Mouse (Mus musculus): ENCODE data around the gene Pak2. TPM values are rescaled to one million over a fixed set of nuclear protein-coding genes. Genes with fewer than 3 reads are reported as not detected.

The Pak2 gene
- polyA plus RNA-seq, 1 experiment = 7.3 TPM

DNA sequence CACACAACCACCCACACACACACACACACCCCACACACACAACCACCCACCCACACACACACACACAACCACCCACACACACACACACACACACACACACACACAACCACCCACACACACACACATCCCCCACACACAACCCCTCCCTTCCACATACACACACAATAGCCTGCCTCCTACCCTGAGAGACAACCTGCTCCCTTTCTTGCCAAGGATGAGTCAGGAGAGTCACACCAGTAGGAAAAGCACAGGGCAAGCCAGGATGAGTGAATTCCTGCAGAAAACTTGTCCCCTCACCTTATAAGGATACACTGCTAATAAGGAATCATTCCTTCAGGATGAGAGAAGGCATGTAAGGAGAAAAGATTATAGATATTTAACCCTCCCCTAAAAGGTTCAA lies 85.2 kb downstream of the Pak2 start:
- no peak overlapping the region for H3K27ac ChIP-seq (ENCODE audit: control insufficient read depth, insufficient read depth, low read depth, low read length)
- H3K4me3 ChIP-seq (ENCODE audit: control insufficient read depth, low read depth, low read length) = no peak overlapping the region
- H3K27me3 ChIP-seq (ENCODE audit: control insufficient read depth, insufficient read depth, low read length) = no peaks in the 10 kb centered on the region
- TF ChIP-seq POLR2A (IDR thresholded peaks at IDR 0.05; ENCODE audit: control insufficient read depth, low read depth, low read length) (no peak), CTCF (IDR thresholded peaks at IDR 0.05; ENCODE audit: control insufficient read depth, insufficient read depth, insufficient replicate concordance, low read depth, low read length) (no peak)
- H3K36me3 ChIP-seq (ENCODE audit: control insufficient read depth, insufficient read depth, low read length) = no peaks in the 10 kb centered on the region
- no peaks in the 10 kb centered on the region for H3K4me1 ChIP-seq (ENCODE audit: control insufficient read depth, insufficient read depth, low read length)

- Histone ChIP-seq H3K36me3 (ENCODE audit: control insufficient read depth, insufficient read depth, low read length) (no peaks in the 10 kb centered on the region), H3K4me3 (ENCODE audit: control insufficient read depth, low read depth, low read length) (no peak overlapping the region), H3K27ac (ENCODE audit: control insufficient read depth, insufficient read depth, low read depth, low read length) (no peak overlapping the region), H3K4me1 (ENCODE audit: control insufficient read depth, insufficient read depth, low read length) (no peaks in the 10 kb centered on the region), H3K27me3 (ENCODE audit: control insufficient read depth, insufficient read depth, low read length) (no peaks in the 10 kb centered on the region)
- TF ChIP-seq CTCF (IDR thresholded peaks at IDR 0.05; ENCODE audit: control insufficient read depth, insufficient read depth, insufficient replicate concordance, low read depth, low read length) (no peak), POLR2A (IDR thresholded peaks at IDR 0.05; ENCODE audit: control insufficient read depth, low read depth, low read length) (no peak)
Observed at GRCm38 (mm10) chr16:31993195-31993594, 85.9 kb downstream of the Pak2 start.

GRCm38 (mm10) chr16:31992039-31992438 lies 87.1 kb downstream of the Pak2 start:
- no peaks in the 10 kb centered on the region for H3K36me3 ChIP-seq (ENCODE audit: control insufficient read depth, insufficient read depth, low read length)
- TF ChIP-seq CTCF (IDR thresholded peaks at IDR 0.05; ENCODE audit: control insufficient read depth, insufficient read depth, insufficient replicate concordance, low read depth, low read length) (no peak), POLR2A (IDR thresholded peaks at IDR 0.05; ENCODE audit: control insufficient read depth, low read depth, low read length) (no peak)
- no peak overlapping the region for H3K27ac ChIP-seq (ENCODE audit: control insufficient read depth, insufficient read depth, low read depth, low read length)

DNA sequence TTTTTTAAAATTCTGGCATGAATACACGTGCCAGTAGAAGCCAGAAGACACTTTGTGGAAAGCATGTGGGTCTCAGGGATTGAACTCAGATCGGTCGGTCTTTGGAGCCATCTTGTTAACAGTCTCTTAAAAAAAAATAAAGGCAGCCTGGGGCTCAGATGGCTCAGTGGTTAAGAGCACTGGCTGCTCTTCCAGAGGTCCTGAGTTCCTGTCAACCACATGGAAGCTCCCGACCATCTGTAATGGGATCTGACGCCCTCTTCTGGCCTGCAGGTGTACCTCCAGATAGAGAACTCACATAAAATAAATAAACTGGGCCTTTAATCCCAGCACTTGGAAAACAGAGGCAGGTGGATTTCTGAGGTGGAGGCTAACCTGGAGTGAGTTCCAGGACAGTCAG lies 98.2 kb downstream of the Pak2 start:
- Histone ChIP-seq H3K27ac (ENCODE audit: control insufficient read depth, insufficient read depth, low read depth, low read length) (no peak overlapping the region), H3K27me3 (ENCODE audit: control insufficient read depth, insufficient read depth, low read length) (no peaks in the 10 kb centered on the region), H3K36me3 (ENCODE audit: control insufficient read depth, insufficient read depth, low read length) (no peaks in the 10 kb centered on the region), H3K4me3 (ENCODE audit: control insufficient read depth, low read depth, low read length) (no peak overlapping the region), H3K4me1 (ENCODE audit: control insufficient read depth, insufficient read depth, low read length) (no peaks in the 10 kb centered on the region)
- TF ChIP-seq CTCF (IDR thresholded peaks at IDR 0.05; ENCODE audit: control insufficient read depth, insufficient read depth, insufficient replicate concordance, low read depth, low read length) = no peak
- TF ChIP-seq POLR2A (IDR thresholded peaks at IDR 0.05; ENCODE audit: control insufficient read depth, low read depth, low read length) = no peak

More at GRCm38 (mm10) chr16:31992039-31992438, 87.1 kb downstream of the Pak2 start:
- Histone ChIP-seq H3K4me1 (ENCODE audit: control insufficient read depth, insufficient read depth, low read length) (no peaks in the 10 kb centered on the region), H3K4me3 (ENCODE audit: control insufficient read depth, low read depth, low read length) (no peak overlapping the region), H3K27me3 (ENCODE audit: control insufficient read depth, insufficient read depth, low read length) (no peaks in the 10 kb centered on the region)

DNA sequence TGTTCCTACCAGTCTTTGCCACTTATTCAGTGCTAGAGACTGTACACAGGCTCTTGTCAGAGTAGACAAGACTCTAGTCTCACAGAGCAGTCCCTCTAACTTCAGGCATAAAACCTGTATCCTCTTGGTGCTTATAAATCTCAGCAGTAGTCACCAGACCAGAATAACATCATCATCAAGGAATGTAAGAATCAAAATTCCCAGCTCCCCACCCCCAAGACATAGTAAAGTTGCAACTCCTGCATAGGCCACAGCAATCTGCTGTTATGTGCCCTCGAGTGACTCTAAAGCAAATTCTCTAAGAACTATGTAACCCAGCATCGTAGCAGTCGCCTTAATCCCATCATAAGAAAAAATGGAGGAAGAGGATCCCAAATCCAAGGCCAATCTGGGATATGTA lies 99.6 kb downstream of the Pak2 start:
- no peaks in the 10 kb centered on the region for H3K4me1 ChIP-seq (ENCODE audit: control insufficient read depth, insufficient read depth, low read length)
- no peaks in the 10 kb centered on the region for H3K27me3 ChIP-seq (ENCODE audit: control insufficient read depth, insufficient read depth, low read length)
- H3K36me3 ChIP-seq (ENCODE audit: control insufficient read depth, insufficient read depth, low read length) = no peaks in the 10 kb centered on the region
- no peak overlapping the region for H3K4me3 ChIP-seq (ENCODE audit: control insufficient read depth, low read depth, low read length)
- H3K27ac ChIP-seq (ENCODE audit: control insufficient read depth, insufficient read depth, low read depth, low read length) = no peak overlapping the region
- no peak for TF ChIP-seq POLR2A (IDR thresholded peaks at IDR 0.05; ENCODE audit: control insufficient read depth, low read depth, low read length)
- no peak for TF ChIP-seq CTCF (IDR thresholded peaks at IDR 0.05; ENCODE audit: control insufficient read depth, insufficient read depth, insufficient replicate concordance, low read depth, low read length)

DNA sequence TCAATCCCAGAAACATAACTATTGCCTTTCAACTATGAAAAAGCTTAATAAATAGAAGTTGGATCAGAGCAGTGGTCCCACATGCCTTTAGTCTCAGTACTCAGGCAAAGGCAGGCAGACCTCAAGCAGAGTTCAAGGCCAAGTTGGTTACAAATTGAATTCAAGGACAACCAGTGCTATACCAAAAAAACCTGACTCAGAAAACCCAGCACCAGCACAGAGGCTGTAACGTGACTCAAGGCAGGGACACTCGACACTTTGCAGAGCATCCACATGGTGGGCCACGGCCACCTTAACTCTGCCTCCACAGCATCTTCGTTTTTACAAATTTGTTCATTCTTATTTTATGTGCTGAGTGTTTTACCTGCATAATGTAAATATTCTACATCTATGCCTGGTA lies 103.9 kb downstream of the Pak2 start:
- H3K27me3 ChIP-seq (ENCODE audit: control insufficient read depth, insufficient read depth, low read length) = no peaks in the 10 kb centered on the region
- H3K4me3 ChIP-seq (ENCODE audit: control insufficient read depth, low read depth, low read length) = no peak overlapping the region
- H3K4me1 ChIP-seq (ENCODE audit: control insufficient read depth, insufficient read depth, low read length) = no peaks in the 10 kb centered on the region; the same call in 1 of the 2 replicates
- no peaks in the 10 kb centered on the region for H3K36me3 ChIP-seq (ENCODE audit: control insufficient read depth, insufficient read depth, low read length)
- no peak overlapping the region for H3K27ac ChIP-seq (ENCODE audit: control insufficient read depth, insufficient read depth, low read depth, low read length)
- TF ChIP-seq POLR2A (IDR thresholded peaks at IDR 0.05; ENCODE audit: control insufficient read depth, low read depth, low read length) (no peak), CTCF (IDR thresholded peaks at IDR 0.05; ENCODE audit: control insufficient read depth, insufficient read depth, insufficient replicate concordance, low read depth, low read length) (no peak)

Other genes starting within 250 kb of the Pak2 start
- 7.5 and 8.3 TPM in 2 replicates for gene Meltf, start 200.5 kb downstream of the Pak2 start, polyA plus RNA-seq (2012; rRNA removed)
- 0.12 and 0.24 TPM in 2 replicates for gene Pigz, start 145.5 kb downstream of the Pak2 start, polyA plus RNA-seq (2012; rRNA removed)
- gene 0610012G03Rik, start 130.8 kb downstream of the Pak2 start, polyA plus RNA-seq (2012; rRNA removed) = 43.6 and 53.7 TPM in 2 replicates
- gene Ncbp2, start 130.8 kb downstream of the Pak2 start, polyA plus RNA-seq (2012; rRNA removed) = 25.8 and 32.6 TPM in 2 replicates
- gene Senp5, start 76.1 kb downstream of the Pak2 start, polyA plus RNA-seq (2012; rRNA removed) = 3.2 and 4.3 TPM in 2 replicates
- gene Pigx, start 20.4 kb upstream of the Pak2 start, polyA plus RNA-seq (2012; rRNA removed) = 7.6 and 8.5 TPM in 2 replicates
- gene Cep19, start 20.5 kb upstream of the Pak2 start, polyA plus RNA-seq (2012; rRNA removed) = 33.5 and 33.9 TPM in 2 replicates
- 4.1 and 4.5 TPM in 2 replicates for gene Nrros, start 86.3 kb upstream of the Pak2 start, polyA plus RNA-seq (2012; rRNA removed)
- 1.6 and 1.9 TPM in 2 replicates for gene Bex6, start 100.5 kb upstream of the Pak2 start, polyA plus RNA-seq (2012; rRNA removed)
- gene Fbxo45, start 167.8 kb upstream of the Pak2 start, polyA plus RNA-seq (2012; rRNA removed) = 3.7 and 4.8 TPM in 2 replicates
- gene Wdr53, start 167.9 kb upstream of the Pak2 start, polyA plus RNA-seq (2012; rRNA removed) = 35.2 and 39.4 TPM in 2 replicates
- 0.14 and 0.21 TPM in 2 replicates for gene Smco1, start 192.1 kb upstream of the Pak2 start, polyA plus RNA-seq (2012; rRNA removed)
- gene Rnf168, start 198.1 kb upstream of the Pak2 start, polyA plus RNA-seq (2012; rRNA removed) = 16.9 and 17.9 TPM in 2 replicates